Mouse (Mus musculus): ENCODE measurements at regions not wholly inside any gene's neighbourhood (a gene's known extent, or its start where the extent isn't known, plus 50 kb on each side); places are given as distances from the start of the nearest gene placed in this dataset.

DNA sequence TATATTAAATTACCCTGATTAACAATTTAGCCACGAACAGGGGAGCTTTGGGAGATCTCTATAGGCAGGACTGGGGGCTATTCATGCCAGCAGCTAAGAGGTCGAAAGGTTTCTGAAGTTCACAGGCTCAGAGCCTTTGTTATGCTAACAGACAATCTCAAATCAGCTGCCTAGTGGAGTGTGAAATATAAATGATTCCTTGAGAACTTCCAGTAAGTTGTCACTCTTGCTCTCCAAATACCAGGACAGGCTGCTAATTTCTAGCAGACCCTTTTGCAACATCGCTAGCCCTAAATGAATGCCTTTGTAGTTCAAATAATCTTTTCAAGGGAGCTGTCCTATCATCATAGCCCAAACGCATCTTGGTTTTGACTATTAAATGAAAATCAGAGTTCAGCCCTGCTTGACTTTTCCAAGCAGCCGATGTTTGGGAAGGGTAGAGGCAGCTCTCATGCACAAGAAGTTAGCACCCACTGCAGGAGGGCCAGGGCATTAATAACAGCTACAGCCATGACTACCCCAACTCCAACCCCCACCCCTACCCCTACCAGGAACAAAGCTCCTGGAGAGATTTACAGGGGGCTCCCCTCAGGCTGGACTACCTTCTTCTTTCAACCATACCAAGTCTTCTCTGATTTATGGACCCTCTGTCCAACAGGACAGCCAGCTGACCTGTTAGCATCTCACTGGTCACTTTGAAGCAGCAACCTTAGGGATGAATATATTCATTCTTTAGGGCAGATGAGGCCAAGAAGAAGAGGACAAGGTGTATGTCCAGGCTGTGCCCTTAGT lies 162.2 kb upstream of the Tmem161b start:
- Histone ChIP-seq H3K9ac (no peak overlapping the region), H3K4me2 (replicated peaks) (no peak overlapping the region), H3K27ac (no peak overlapping the region), H3K27me3 (peaks cover 4% of the 10 kb centered on the region; the same call in 1 of the 2 replicates), H3K36me3 (no peaks in the 10 kb centered on the region), H3K4me1 (0 out of 2 replicates have a peak, but pooled peaks cover 9% of the 10 kb centered on the region), H3K9me3 (no peaks in the 10 kb centered on the region), H3K4me3 (no peak overlapping the region)
- ATAC-seq (ENCODE audit: low FRiP score, low read depth), result no peak
- 21% methylated on average over 5 of the region's 5 CpGs for WGBS

DNA sequence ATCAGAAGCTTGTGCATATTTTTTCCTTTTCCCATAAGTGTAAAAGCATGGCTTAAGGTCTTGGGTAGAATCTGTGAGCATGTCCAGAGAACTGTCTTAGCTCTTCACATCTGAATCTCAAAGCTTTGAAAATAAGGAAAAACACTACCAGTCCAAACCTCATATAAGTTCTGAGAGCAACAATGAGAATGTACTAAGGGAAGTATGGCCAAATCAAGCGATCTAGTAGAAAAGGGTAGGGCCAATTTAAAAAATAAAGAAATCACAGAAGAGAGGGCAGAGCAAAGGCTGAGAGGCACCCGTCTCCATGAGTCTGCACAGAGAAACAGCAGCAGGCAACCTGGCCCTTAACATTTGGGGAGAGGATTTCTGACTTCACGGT lies 161.7 kb upstream of the Tmem161b start:
- H3K36me3 ChIP-seq, result no peaks in the 10 kb centered on the region
- no peak for ATAC-seq (ENCODE audit: low FRiP score, low read depth)
- peaks cover 4% of the 10 kb centered on the region; the same call in 1 of the 2 replicates for H3K27me3 ChIP-seq
- H3K4me2 ChIP-seq (replicated peaks), result no peak overlapping the region
- H3K4me1 ChIP-seq, result 0 out of 2 replicates have a peak, but pooled peaks cover 9% of the 10 kb centered on the region
- no peak overlapping the region for H3K27ac ChIP-seq
- H3K9me3 ChIP-seq, result no peaks in the 10 kb centered on the region
- 70% methylated on average over 3 of the region's 3 CpGs for WGBS
- H3K9ac ChIP-seq, result no peak overlapping the region
- no peak overlapping the region for H3K4me3 ChIP-seq

DNA sequence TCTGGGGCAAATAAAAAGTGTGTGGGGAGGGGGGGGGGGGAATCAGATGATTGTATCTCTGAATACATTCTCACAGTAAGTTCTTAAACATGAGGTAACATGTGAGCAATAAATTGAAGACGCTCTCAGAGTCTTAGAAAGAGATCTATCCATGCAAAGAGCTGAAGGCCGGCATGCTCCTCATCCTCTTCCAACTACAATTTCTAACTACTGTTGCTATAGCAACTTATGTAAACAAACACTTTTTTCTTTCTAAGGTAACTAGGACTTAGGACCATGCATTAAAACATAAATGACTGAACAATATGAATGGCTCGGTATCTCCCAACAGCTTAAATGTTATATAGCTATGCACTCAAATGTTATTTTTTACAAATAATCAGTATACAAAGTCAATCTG lies 161.2 kb upstream of the Tmem161b start:
- Histone ChIP-seq H3K36me3 (no peaks in the 10 kb centered on the region), H3K27ac (no peak overlapping the region), H3K4me3 (no peak overlapping the region), H3K9ac (no peak overlapping the region), H3K27me3 (peaks cover 4% of the 10 kb centered on the region; the same call in 1 of the 2 replicates), H3K4me1 (0 out of 2 replicates have a peak, but pooled peaks cover 9% of the 10 kb centered on the region), H3K9me3 (no peaks in the 10 kb centered on the region), H3K4me2 (replicated peaks) (no peak overlapping the region)
- no peak for ATAC-seq (ENCODE audit: low FRiP score, low read depth)
- 84% methylated on average over 3 of the region's 3 CpGs for WGBS

DNA sequence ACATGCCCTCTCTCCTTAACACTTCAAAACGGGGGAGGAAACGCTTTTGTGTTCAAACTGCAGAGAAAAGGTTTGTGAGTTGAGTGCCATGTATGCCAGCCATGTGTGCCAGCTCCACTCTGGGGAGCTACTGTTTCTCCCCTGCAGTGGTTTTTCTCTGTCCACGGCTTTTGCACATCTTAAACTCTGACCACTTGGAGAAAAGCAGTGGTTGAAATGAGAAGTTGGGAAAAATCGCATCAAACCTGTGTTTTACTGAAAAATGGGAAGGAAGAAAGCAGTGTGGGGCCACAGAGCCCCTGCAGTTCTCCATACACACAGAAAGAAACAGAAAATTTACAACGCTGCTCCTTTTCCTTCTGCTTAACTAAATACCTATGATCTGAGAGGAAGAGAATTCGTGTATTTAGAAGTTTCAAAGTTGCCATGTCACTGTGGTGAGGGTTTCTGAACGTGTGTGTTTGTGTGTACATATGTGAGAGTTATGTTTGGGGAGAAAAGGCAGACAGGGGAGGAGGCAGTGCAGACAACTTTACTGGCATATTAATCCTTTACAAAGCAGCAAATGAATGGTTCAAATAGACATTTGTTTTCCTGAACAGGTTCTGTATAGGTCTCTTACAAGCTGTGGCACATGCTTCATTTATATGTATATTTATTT lies 160.1 kb upstream of the Tmem161b start:
- H3K27ac ChIP-seq, result no peak overlapping the region
- H3K9ac ChIP-seq, result no peak overlapping the region
- no peaks in the 10 kb centered on the region for H3K9me3 ChIP-seq
- ATAC-seq (ENCODE audit: low FRiP score, low read depth), result no peak
- no peak overlapping the region for H3K4me2 ChIP-seq (replicated peaks)
- 0 out of 2 replicates have a peak, but pooled peaks cover 9% of the 10 kb centered on the region for H3K4me1 ChIP-seq
- WGBS, result 49% methylated on average over 7 of the region's 7 CpGs
- no peaks in the 10 kb centered on the region for H3K36me3 ChIP-seq
- peaks cover 4% of the 10 kb centered on the region; the same call in 1 of the 2 replicates for H3K27me3 ChIP-seq
- H3K4me3 ChIP-seq, result no peak overlapping the region

DNA sequence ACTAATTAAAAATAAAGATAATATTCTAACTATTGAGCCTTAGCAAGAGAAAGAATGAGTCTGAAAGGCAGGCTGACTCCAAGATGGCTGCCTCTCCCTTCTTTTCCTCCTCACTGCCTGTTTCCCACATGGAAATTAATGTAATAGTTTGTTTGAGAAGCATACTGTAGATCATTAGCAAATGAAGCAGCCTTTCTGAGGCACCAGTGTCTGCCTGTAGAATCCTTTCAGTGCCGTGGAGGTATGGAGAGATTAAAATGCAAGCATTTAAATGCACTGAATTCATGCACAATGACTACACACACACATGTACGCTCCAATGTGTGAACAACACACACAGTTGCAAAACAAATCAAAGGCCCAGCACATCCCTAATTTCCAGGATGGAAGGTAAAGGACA lies 159.5 kb upstream of the Tmem161b start:
- peaks cover 4% of the 10 kb centered on the region; the same call in 1 of the 2 replicates for H3K27me3 ChIP-seq
- H3K36me3 ChIP-seq, result no peaks in the 10 kb centered on the region
- no peaks in the 10 kb centered on the region for H3K9me3 ChIP-seq
- H3K27ac ChIP-seq, result no peak overlapping the region
- H3K4me1 ChIP-seq, result 0 out of 2 replicates have a peak, but pooled peaks cover 9% of the 10 kb centered on the region
- no peak overlapping the region for H3K4me2 ChIP-seq (replicated peaks)
- H3K4me3 ChIP-seq, result no peak overlapping the region
- ATAC-seq (ENCODE audit: low FRiP score, low read depth), result no peak
- H3K9ac ChIP-seq, result no peak overlapping the region
- WGBS, result 86% methylated on average over 2 of the region's 2 CpGs

DNA sequence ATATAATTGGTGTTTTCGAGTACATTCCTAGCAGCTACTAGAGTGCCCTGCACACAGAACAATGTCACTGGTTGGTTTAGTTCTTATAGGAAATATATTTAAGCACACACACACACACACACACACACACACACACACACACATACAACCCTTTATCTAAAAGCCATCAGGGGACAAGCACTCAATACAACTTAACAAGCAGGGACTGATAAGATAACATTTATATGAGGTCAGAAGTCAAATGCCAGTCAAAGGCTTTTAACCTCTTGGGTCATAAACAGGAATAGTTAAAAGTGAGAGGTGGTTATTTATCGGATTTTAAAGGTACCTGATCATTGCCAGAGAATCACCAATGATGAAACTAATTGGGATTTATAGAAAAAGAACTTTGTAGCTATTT lies 158.7 kb upstream of the Tmem161b start:
- no peak overlapping the region for H3K9ac ChIP-seq
- 30% methylated on average over 2 of the region's 2 CpGs for WGBS
- H3K4me1 ChIP-seq, result 0 out of 2 replicates have a peak, but pooled peaks cover 9% of the 10 kb centered on the region

DNA sequence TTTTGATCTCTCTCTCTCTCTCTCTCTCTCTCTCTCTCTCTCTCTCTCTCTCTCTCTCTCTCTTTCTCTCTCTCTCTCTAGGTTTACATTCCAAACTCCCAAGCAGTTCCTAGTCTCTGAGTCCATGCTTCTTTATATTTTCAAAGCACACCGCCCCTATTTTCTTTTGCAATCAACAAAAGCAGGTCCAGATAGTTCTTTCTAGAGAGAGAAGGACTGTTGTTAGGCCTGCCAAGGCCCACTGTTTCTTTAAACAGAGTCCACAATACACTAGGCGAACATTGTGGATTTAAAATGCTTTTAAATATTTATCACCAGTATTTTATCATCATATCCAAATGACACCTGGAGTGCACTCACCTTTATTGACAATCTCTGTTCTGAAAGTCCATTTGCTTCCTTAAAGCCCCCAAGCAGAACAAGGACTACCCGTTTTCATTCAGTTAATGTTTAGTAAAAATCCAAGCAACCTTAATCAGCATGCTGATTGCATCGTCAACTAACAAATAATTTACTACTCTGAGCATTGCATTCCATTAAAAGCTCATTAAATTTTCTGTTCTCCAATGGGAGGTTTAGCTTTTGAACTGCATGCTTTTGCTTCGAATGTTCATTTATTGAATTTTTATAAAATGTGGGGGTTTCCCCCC lies 157.7 kb upstream of the Tmem161b start:
- ATAC-seq (ENCODE audit: low FRiP score, low read depth), result no peak
- no peak overlapping the region for H3K4me2 ChIP-seq (replicated peaks)
- H3K9me3 ChIP-seq, result no peaks in the 10 kb centered on the region
- 41% methylated on average over 5 of the region's 5 CpGs for WGBS
- peaks cover 4% of the 10 kb centered on the region; the same call in 1 of the 2 replicates for H3K27me3 ChIP-seq
- H3K27ac ChIP-seq, result no peak overlapping the region
- H3K9ac ChIP-seq, result no peak overlapping the region
- H3K4me1 ChIP-seq, result 0 out of 2 replicates have a peak, but pooled peaks cover 2% of the 10 kb centered on the region
- no peaks in the 10 kb centered on the region for H3K36me3 ChIP-seq
- no peak overlapping the region for H3K4me3 ChIP-seq

More for the DNA sequence above, 158.7 kb upstream of the Tmem161b start:
- Histone ChIP-seq H3K9me3 (no peaks in the 10 kb centered on the region), H3K27me3 (peaks cover 4% of the 10 kb centered on the region; the same call in 1 of the 2 replicates), H3K27ac (no peak overlapping the region), H3K4me2 (replicated peaks) (no peak overlapping the region), H3K36me3 (no peaks in the 10 kb centered on the region), H3K4me3 (no peak overlapping the region)
- ATAC-seq (ENCODE audit: low FRiP score, low read depth), result no peak

DNA sequence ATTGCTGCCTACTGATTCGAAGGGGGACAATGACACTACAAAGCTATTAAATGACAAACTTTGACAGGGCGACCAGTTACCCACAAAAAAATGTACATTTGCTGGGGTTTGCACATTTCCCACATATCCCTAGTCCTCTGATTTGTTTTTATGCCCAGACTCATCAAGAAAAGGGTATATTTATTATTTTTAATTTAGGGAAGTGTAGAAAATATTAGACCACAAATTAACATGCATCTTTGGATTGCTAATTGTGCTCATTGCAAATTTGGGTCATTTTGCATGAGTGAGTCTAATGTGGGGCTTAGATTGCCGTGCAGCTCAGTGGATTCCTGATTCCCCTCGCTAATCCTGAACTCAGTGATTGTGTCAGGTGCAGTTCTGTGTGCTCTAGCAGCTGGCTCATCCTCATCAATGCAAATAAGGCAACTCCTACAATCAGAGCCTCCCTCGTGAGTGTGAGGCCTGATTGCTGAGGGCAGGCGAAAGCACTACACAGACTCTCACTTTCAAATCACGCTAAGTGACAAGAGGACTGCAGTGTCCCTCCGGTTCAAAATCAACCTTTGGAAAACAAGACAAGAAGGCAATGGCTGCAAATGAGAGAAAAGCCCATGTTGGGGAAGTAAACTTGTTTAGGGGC lies 156.7 kb upstream of the Tmem161b start:
- H3K27me3 ChIP-seq, result no peaks in the 10 kb centered on the region
- no peak overlapping the region for H3K27ac ChIP-seq
- H3K9me3 ChIP-seq, result no peaks in the 10 kb centered on the region
- no peak overlapping the region for H3K4me2 ChIP-seq (replicated peaks)
- 66% methylated on average over 8 of the region's 8 CpGs for WGBS
- no peak overlapping the region for H3K9ac ChIP-seq
- H3K4me1 ChIP-seq, result no peaks in the 10 kb centered on the region
- no peak overlapping the region for H3K4me3 ChIP-seq
- no peaks in the 10 kb centered on the region for H3K36me3 ChIP-seq
- ATAC-seq (ENCODE audit: low FRiP score, low read depth), result no peak

DNA sequence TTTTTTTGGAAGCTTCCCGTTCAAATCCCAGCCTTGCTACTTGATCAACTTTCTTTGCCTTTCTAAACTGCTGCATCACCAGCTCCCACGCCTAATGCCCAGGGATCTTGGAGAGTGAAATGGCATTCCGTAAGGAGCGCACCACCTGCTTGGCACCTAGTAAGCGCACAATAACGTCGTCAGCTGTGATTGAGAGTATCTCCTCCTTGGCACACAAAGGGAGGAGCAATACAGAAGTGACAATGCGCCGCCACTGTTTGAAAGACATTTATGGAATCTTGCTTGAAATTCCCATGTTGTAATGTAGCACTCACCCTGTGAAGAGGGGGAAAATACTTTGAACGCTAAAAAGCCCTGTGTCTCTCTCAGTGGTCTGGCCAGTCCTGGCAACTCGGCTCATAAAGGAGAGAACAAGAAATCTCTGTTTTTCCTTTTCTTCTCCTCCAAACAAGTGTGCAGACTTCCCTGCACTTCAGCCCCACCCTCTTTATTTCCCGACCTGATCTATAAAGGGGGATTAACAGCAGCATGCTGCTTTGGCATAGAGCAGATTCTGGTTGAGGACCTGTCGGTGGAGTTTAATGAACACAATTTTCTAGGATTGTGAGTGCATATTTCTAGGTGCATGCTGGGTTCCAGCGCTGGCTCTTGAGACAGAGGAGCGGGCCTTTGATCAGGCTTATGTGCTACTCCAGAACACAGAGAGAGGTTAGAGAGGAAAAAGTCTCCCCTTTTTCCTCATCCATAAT lies 155.7 kb upstream of the Tmem161b start:
- WGBS, result 45% methylated on average over 15 of the region's 15 CpGs
- H3K9ac ChIP-seq, result no peak overlapping the region
- no peaks in the 10 kb centered on the region for H3K36me3 ChIP-seq
- no peak overlapping the region for H3K4me2 ChIP-seq (replicated peaks)
- ATAC-seq (ENCODE audit: low FRiP score, low read depth), result no peak
- H3K4me3 ChIP-seq, result no peak overlapping the region
- no peak overlapping the region for H3K27ac ChIP-seq
- no peaks in the 10 kb centered on the region for H3K27me3 ChIP-seq
- H3K4me1 ChIP-seq, result no peaks in the 10 kb centered on the region
- H3K9me3 ChIP-seq, result no peaks in the 10 kb centered on the region

DNA sequence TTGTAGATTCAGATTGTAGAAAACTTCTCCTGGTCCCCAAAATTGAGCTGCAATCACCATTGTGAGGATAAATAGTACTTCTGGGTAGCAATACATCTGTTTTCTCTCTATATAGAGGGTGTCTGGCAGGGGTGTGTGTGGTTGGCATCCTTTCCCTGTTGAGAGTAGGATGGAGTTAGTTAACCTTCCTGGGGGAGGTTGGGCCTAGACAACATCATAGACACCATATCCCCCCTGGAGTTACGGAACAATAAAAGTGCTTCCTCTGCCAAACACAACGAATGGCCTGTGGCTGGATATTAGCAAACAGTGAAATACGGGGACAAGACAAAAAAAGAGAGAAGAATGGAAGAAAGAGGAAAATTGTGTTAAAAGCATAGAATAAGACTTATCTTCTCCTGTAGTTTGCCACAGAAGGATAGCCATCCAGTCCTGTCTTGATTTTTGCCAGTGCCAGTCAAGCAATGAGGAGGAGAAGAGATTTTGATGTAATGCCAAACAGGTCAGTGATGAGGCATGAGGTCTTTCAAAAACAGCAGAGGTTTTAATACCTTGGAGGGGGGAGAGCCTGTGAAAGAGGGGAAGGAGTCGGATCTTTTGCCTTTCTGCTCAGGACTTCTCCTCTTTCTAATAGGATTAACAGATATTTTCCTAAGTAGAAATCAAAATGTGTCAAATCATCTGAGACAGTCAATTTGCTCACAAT lies 155.0 kb upstream of the Tmem161b start:
- 36% methylated on average over 4 of the region's 4 CpGs for WGBS
- ATAC-seq (ENCODE audit: low FRiP score, low read depth), result no peak

DNA sequence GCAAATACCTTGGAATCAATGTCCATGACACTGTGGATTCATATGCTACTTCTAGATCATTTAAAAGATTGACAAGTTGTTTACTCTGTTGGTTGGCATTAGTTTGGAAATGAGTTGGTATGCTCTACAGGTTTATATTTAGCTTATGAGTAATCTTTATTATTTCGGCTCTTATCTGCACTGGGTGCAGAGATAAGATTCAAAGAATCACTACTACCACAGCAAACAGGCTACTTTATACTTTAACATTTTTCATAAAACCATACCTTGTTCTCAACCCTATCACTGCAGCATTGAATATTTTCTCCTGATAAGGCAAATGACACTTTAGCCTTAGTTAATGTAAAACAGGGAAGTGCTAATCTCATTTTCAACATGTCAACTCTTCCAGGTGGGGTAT lies 153.7 kb upstream of the Tmem161b start:
- H3K27me3 ChIP-seq, result no peaks in the 10 kb centered on the region
- H3K4me1 ChIP-seq, result no peaks in the 10 kb centered on the region
- ATAC-seq (ENCODE audit: low FRiP score, low read depth), result no peak
- H3K36me3 ChIP-seq, result no peaks in the 10 kb centered on the region
- H3K4me3 ChIP-seq, result no peak overlapping the region
- no peak overlapping the region for H3K27ac ChIP-seq
- no peak overlapping the region for H3K9ac ChIP-seq
- no peak overlapping the region for H3K4me2 ChIP-seq (replicated peaks)
- 90% methylated on average over 1 of the region's 1 CpGs for WGBS
- H3K9me3 ChIP-seq, result no peaks in the 10 kb centered on the region

More for the DNA sequence above, 155.0 kb upstream of the Tmem161b start:
- Histone ChIP-seq H3K9me3 (no peaks in the 10 kb centered on the region), H3K27me3 (no peaks in the 10 kb centered on the region), H3K4me1 (no peaks in the 10 kb centered on the region), H3K4me2 (replicated peaks) (no peak overlapping the region), H3K27ac (no peak overlapping the region), H3K36me3 (no peaks in the 10 kb centered on the region), H3K9ac (no peak overlapping the region), H3K4me3 (no peak overlapping the region)
